Mouse (Mus musculus) erythroblast, adult 5-6 weeks (primary cell): ENCODE data around the gene Fcgrt. TPM values are rescaled to one million over a fixed set of nuclear protein-coding genes. Genes with fewer than 3 reads are reported as not detected.
A peak's percentile ranks its signal among the peaks of the same experiment; 100 is the strongest.
"Not testable (repeated sequence)": the region's sequence is repeated elsewhere in the genome, so short reads cannot be mapped to it uniquely, and the experiment has no call there.

Experiments used
- ATAC-seq: replicated peaks from 2 replicates; pipeline ENCODE4 v1.8.0; 2016; ENCODE audit warnings: moderate number of reproducible peaks, mild to moderate bottlenecking, moderate TSS enrichment, inconsistent platforms; ENCODE audit not compliant: poor library complexity, low FRiP score, severe bottlenecking
- total RNA-seq, 2 experiments: library from RNA; stranded (forward) in 1 of 2; stranded (reverse) in 1 of 2; fragments of 150-400 nt in 1 of 2; fragments of 200-764, 138-1000 nt in 1 of 2; gene quantifications; 2 replicates each; pipeline versions ENCODE4 v1.2.3 to v1.2.4; 2015 to 2017; ENCODE audit warnings: low replicate concordance in 2 of 2

Fcgrt gene
- total RNA-seq (2015; ENCODE audit: low replicate concordance) (2.5 and 7.3 TPM in 2 replicates), total RNA-seq (2017; ENCODE audit: low replicate concordance) (10.3 and 11.4 TPM in 2 replicates)

DNA sequence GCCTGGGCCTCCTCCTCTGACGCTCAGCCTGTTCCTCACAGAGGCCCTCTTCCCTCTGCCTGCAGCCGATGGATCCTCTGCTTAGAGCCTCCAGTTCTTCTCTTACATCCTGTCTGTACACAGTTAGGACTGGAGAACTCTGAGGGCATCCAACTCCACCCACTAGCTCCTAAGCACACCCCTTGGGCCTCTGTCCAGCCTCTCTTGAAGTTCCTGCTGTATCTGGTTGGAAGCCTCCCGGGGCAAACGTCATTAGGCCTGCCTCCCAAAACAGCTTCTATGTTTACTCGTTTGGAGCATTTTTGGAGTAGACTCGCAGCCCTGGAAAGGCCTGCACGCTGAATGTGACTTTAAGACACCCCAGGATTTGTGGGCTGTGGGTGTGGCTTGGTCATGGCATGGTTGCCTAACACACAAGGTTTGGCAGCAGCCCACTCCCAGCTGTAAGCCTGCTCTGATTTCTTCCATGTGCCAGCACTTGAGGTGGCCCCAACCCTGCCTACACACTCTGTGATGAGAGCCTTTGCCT, at the start of gene Fcgrt:
Gene Fcgrt, minus strand, starts transcription at position 200 of the 529 bp plus-strand sequence.
- no peak for ATAC-seq

DNA sequence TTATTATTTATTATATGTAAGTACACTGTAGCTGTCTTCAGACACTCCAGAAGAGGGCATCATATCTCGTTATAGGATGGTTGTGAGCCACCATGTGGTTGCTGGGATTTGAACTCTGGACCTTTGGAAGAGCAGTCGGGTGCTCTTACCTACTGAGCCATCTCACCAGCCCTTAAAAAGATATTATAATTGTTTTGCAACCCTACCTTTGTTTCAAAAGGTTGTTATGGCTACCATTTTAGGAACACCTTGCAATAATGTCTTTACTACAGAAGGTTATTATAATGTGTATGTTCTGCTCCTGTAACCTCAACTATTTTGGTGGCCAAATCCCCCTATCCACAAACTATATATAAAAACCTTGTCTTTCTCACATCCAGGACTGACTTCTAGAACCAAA, 49.4 kb upstream of the Fcgrt start:
- ATAC-seq: not testable (repeated sequence)

DNA sequence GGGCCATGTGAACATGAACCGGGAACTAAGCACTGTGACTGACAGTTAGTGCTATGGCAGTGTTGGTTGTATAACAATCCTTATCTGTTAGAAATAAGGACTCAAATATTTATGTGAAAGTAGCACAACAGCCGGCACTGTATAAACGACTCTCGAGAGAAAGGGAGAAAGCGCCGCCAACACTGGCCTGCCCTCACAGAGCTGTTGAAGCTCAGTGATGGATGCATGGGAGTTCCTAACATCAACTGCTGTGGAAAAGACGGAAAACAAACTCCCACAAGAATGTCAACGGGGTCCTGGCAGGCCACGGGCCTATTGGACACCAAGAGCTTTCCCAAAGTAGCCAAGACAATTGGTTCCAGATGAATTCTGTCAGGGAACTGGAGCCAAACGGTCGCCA, 47.7 kb upstream of the Fcgrt start:
- no peak for ATAC-seq

DNA sequence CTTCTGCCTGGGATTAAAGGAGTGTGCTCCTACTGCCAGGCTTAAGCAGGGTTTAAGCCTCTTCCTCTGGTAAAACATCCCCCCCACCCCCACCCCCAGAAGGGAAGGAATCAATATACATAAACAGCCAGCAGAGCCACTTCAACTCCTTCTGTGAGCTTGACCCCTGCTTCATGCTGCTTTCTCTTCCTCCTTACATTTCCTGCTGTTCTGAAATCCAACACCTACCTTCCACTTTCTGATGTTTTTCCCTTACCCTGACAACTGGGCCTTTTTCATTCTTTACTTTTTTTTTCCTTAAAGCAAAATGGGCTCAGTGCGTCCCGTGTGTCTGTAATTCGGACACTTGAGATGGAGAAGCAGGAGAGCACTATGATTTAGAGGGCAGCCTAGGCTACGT, 46.7 kb upstream of the Fcgrt start:
- no peak for ATAC-seq

DNA sequence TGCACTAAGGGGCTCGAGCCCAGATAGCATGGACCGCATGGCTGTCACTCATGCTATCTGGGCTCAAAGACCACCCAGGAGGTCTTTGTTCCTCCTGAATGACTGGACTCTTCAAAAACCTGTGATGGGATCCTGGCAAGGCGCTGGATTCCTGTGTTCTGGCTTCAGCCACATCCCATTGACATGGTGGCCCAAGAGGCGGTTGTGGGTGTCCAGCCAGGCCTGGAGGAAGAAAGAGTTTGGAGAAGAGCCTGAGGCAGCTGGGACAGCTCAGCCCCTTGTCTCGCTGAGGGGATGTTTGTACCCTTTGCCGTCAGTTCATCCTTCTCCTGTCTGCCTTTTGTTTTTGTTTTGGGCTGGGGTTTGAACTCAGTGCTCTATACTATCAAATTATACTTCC, 45.9 kb upstream of the Fcgrt start:
- ATAC-seq: no peak

DNA sequence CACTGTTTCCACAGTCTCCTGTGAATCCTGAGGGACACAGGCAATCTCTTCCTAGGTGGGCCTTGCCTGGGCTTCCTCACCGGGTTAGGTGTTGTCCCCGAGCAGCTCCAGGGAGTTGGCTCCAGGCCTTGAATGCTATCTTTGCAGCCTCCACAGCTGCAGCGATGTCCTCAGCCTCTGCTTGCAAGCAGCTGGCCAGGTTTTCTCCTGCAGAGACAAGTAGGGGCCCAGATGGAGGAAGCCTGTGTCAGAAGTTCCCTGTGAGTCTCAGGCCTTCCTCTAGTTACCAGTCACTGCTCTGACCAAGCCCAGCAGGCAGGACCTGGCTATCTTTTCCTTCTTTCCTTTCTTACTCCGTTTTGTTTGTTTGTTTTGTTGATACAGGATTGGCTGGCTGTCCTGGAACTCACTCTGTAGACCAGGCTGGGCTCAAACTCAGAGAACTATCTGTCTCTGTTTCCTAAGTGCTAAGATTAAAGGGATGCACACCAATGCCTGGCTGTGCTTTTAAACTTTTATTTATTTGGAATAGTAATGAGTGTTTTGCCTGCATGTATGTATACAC, 45.0 kb upstream of the Fcgrt start:
- ATAC-seq: no peak

DNA sequence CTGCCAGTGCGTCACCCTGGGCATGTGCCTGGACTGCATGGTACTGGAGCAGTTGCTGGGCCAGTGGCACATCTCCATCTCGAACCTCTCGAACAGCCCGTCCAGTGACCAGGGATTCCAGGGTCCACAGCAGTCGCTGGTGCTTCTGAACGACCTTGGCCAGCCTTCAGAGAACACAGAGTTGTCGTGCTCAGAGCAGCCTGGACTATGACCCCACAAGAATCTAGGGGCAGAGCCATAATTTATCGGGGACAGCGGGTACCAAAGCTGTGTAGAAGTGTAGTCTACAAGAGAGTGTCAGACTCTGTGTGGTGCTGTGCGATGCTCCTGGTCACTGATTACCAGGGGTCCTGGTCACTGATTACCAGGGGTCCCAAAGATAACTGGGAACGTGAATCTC, 44.2 kb upstream of the Fcgrt start:
- ATAC-seq: no peak

DNA sequence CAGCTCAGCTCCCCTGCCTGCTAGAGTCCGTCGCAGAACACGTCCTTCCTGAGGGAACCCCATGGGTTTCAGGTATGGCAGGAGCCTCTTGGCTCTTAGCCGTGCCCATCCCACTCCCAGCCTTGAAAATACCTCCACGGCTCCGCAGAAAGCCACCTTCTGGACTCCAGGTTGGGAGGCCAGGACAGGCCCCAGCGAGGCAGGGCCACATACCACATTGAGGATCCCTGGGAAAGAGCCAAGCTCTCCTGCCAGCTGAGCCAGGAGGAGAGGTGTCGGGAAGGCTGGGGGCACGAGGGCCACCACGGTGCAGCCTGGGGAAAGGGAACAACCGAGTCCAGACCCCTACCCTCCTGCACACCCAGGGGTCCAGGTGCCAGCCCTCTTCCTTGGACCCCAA, 43.6 kb upstream of the Fcgrt start:
- ATAC-seq: no peak

DNA sequence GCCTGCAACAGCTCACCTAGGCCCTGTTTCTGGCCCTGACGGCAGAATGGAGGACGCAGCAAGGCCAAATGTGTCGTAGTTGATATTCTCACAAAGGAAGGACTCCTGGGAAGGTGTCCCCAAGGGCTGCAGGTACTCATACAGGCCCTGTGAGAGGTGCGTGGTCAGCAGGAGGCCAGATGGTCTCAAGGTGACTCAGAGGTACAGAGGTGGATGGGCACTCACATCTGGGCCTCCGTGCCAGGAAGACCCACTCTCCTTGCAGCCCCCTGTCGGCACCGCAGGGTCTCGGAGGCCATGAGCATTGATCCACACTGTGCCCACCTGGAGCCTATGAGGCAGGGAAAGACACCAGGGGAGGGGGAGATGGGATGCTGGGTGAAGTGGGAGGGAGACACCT, 41.8 kb upstream of the Fcgrt start:
- no peak for ATAC-seq

DNA sequence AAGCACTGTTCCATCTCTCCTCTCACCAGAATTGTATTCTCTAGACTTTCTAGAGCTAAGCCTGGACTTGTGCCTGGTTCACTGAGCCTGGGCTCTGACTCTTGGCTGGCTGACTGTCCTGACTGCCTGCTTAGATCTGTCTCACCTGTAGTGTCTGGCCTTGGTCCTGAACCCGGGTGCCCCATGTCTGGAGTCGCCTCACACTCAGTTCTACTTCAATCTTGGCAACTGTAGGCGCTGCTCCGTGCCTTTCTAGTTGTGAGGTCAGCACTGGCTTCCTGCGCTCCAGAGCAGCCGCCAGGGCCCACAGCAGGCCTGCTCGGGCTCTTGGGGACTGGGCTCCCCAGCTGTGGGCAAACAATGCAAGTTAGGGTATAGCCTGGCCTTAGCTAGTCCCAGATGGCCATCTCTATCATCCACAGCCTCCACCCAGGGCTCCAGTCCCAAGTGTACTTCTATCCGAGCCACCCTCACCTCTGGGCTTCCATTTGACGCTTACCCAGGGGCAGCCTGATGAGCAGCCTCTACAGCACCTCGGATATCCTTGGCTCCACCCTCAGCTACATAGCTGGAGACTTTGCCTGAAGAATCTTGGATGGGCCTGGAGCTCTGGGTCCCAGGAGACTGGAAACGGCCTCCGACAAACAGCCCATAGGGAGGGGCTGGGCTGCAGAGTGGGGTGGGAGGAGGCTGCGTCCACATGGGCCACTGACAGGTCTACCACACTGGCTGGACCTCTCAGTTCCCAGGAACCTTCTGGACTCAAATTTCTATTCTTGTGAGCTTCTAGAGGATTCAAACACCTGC, 40.9 kb upstream of the Fcgrt start:
- no peak for ATAC-seq

DNA sequence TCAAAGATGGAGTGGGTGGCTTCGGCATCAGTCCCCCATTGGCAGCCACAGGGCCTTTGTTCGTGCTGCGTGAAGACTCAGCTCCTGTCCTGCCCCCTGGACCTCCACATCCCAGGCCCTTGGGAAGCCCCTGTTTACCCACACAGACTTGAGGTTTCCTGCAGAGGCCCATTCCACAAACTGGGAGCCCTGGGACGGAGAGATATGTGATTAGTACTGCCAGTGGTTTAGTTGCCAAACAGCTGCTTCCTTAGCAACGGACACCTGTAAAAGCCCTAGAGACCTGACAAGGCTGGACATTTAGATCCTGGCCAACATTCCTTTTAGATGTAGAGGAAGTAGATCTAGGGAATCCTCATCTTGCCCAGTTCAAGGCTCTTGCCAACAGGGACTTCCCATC, 38.3 kb upstream of the Fcgrt start:
- no peak for ATAC-seq

DNA sequence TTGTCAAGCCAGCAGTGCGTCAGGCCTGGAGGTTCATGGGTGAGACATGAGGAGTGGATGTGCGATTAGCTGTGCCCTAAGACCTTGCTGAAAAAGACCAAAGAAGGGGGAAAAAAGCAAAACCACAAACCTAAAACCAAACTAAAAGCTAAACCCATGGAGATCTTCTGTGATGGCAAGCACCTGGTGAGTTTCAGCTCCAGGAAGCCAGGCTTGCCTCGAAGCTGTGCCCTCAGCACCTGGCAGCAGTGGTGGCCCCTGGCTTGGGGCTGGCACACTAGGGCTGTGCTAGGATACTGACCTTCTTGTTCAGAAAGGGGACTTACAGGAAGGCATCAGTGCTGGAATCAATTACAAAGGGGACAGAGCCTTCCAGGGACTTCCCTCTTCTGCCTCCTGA, 37.7 kb upstream of the Fcgrt start:
- ATAC-seq: no peak

DNA sequence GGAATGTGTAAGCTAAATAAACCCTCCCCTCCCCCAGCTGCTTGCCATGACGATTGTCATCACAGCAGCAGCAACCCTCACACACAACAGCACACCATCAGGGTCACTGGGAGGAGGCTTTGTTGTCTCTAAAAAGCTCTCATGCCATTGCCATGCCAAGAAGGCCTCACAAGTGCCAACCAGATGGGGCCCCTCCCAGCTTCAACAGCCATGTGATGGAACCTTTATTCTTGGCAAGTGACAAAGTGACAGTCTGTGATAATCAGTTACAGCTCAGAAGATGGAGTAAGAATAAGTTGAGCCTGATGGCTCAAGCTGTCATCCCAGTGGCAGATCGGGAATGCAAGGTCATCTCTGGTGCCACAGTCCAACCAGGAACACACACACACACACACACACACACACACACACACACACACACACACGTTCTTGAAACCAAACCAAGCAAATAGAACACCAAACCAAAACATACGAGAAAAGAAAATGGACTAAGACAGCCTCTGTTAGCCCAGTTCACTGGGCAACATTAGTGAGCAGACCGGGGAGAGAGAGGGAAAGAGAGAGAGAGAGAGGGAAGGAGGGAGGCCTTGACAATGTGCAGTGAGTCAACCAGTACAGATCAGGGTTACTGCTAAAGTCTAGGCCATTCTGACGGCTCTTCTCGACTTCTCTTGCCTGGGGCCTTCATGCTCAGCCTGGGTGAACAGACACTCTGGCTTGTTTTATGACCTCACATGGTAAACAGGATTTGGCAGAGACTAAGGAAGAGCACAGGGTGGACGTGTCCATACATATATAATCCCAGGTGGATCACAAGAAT, 36.5 kb upstream of the Fcgrt start:
- ATAC-seq: no peak

DNA sequence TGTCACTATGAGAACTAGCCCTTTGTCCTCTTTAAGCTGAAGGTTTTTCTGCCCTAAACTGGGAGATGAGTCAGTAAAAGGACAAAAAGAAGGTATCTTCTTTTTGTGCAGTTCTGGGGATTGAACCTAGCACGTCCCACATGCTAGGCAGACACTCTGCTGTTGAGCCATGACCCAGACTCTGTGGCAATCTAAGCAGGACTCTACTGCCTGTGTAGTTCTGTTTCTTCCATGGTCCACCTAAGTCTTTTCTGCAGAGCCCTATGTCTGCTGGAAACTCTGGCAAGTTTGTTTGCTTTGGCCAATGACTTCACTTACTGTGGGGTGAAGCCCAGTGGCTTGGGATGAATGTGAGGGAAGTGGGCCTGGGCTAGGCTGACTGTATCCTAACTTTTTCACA, 34.8 kb upstream of the Fcgrt start:
- ATAC-seq: no peak

DNA sequence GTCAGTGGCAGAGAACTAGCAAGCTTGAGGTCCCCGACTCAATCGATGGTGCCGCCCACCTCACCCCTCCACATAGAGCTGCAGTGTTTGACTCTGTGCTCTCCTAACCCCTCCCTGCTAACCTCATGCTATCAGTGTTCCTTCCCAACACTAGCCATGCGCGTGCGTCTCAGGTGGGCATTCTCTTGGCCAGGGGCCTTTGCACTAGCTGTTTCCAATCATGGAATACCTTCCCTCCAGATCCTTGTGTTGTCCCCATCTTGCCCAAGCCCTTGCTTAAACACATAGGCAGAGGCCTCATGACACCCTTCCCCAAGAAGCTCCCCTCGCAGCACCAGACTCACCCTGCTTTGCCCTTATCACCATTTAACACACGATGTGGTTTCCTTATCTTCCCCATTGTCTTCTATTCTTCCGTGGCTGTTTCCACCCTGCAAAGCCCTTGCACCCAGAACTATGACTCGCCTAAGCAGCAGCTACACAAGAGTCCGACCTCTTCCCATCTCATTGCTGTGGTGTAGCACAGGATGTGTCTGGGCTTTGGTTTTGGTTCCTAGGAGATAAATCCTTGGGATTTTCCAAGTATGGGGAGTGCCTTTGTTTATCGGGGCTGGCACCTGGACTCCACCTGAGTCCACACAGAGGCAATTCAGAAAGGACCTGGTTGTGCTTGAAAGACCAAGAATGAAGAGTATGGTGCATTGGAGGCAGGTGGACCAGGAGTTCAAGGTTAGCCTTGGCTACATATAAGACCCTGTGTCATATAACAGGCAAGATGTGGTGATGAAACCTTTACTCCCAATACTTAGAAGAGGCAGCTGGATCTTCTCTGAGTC, 33.7 kb upstream of the Fcgrt start:
- no peak for ATAC-seq

DNA sequence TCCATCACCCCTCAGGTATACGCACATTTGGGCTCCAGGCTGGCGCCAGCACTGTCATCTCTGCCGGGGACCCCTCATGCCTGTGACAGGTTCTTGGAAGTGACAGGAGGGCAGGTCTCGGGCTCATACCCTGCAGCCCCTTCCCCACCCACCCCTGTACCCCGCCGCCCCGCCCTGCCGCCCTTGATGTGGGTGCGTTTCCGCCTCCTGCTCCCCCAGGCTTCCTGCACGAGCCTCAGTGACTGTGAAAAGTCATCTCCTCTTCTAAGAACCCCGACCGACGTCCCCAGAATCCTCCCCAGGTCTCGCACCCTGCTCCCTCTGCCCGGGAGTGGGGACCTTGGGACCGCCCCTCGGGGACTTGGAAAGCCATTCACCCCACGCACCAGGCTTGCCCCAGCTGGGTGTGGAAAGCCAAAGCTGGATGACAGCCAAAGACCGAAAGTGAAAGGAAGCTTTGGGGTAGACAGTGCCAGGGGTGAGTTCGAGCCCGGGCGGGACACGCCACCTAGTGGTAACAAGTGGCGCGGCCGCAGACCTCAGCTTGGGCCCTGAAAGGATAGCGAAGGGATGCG, 32.4 kb upstream of the Fcgrt start, which contains the start of the genes Gm45713 and Flt3l:
Gene Gm45713, minus strand, starts transcription at position 239 of the 575 bp plus-strand sequence.
Gene Flt3l, minus strand, starts transcription at position 440 of the 575 bp plus-strand sequence.
- peak; percentile 84 for ATAC-seq

DNA sequence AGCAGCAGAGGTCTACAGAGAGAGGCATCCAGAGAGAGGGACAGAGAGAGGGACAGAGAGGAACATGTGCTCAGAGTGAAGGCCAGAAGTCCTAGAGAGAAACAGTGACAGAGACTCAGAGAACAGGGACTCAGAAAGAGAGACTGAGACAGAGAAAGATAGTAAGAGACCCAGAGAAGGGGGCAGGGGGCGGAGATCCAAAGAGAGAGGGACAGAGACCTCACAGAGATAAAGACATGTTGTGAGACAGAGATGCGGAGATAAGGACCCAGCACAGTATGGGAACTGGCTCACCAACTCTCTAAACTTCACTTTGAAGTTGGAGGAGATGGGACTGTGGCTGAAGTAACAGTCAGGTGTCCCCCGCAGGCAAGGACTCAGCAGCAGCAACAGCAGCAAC, 31.7 kb upstream of the Fcgrt start:
- 0 out of 2 replicates have a peak, but pooled peaks have one; percentile 8 for ATAC-seq

DNA sequence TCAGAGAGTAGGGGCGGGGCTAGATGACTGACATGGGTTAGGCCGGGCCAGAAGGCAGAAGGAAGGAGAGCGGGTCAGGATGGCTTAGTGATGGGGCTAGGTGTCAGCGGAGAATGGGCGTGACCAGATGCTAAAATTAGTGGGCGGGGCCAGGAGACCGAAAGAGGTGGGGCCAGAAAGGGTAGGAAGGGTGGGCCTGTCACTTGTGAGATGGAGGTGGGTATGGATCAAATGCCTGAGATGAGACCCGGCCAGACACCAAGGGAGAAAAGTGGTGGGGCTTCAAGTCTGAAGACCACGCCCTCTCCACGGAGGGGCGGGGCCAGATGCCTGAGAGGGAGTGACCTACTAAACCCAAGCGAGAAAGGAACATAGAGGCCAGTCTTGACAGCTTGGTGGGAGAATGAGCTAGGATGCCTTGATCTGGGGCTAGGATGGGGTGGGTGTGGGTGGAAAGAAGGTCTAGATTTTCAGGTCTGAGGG, 30.9 kb upstream of the Fcgrt start:
- peak; percentile 44; the same call in 1 of the 2 replicates for ATAC-seq
